ENCODE assay signal across 15 mouse cellular contexts in the genomic region with DNA sequence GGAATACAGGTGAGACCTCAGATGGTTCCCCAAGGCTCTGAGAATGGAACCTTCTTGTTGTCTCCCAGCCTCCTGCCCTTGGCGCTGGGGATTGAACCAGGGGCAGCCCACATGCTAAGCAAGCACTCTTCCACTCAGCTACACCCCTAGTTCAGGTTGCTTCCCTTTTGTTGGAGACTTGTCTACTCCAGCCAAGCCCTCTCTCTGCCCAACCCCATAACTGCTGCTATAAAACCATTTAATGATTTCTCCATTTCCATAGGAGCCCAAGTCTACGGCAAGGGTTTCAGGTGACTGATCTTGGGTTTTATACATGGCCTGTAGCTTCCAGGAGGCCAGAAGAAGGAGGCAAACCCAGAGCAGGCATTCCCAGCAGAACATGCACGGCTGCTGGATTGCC.
DNase-seq lines count a peak whose midpoint lies in the region.
"Had no signal": no experiment of that assay in that cellular context is flagged by ENCODE, and none has a peak within 500 bp of the region (broad histone marks: within the 10 kb centered on the region; RNA-seq: fewer than 3 reads in every experiment).

No protein-coding gene starts in this region.

- DNase-seq in heart, adult 11 months: peak; percentile 60
- DNase-seq in heart, adult 9 months (ENCODE audit: low spot score in 2 of 2): no peak
- peak; percentile 12 for DNase-seq in testis, postnatal 10 days (ENCODE audit: low spot score)
- no peak for DNase-seq in testis, postnatal 14 days (ENCODE audit: low spot score)
- no peak for DNase-seq in frontal cortex, postnatal 14 days (ENCODE audit: low spot score in 2 of 2)
- DNase-seq: adrenal gland, adult 8-10 months; adrenal gland, postnatal 14 days; adrenal gland, postnatal 36 days; B cell, adult 2 months; cerebellum, adult 18-20 months; cerebellum, adult 8-10 months; cerebellum, adult 9-11 months; cerebellum, postnatal 14 days; cerebellum, postnatal 36 days; embryo, embryonic 11 days had no signal

Comparison
In these comparisons a context has a peak if more than half of its experiments do, and no peak if none do; other contexts are left out.
1. DNase-seq: peak in heart, adult 11 months (single experiment) and testis, postnatal 10 days (single experiment); none in heart, adult 9 months (0 of 2), testis, postnatal 14 days (single experiment) and frontal cortex, postnatal 14 days (0 of 2).